In genomic region chr7:45122561-45123185, GRCm38 (mm10) we compare ENCODE assay signal across 8 mouse cellular contexts. TPM values are rescaled to one million over a fixed set of nuclear protein-coding genes. Genes with fewer than 3 reads are reported as not detected.
DNase-seq lines count a peak whose midpoint lies in the region; ATAC-seq and TF ChIP-seq lines count a peak whose summit lies in the region.

No protein-coding gene starts in this region.

- H3K79me2 ChIP-seq in macrophage (ENCODE audit: inconsistent target) = peaks cover 34% of the 10 kb centered on the region

- no peak overlapping the region for H3K27ac ChIP-seq in heart, embryonic 11.5 days (ENCODE audit: low read depth, low read length)
- H3K27ac ChIP-seq in ES-E14 (ENCODE audit: insufficient read depth, low read depth, low read length, poor library complexity, severe bottlenecking) (peak overlapping the region; percentile 6), macrophage (peak overlapping the region; percentile 95)
- H3K27ac ChIP-seq in heart, embryonic 16.5 days (ENCODE audit: low read length) = no peak overlapping the region; the same call in 1 of the 2 replicates

- H3K4me1 ChIP-seq in heart, embryonic 11.5 days (ENCODE audit: control insufficient read depth, insufficient read depth, low read length) = peaks cover 30% of the 10 kb centered on the region
- H3K4me1 ChIP-seq in ES-E14 (ENCODE audit: control insufficient read depth in 2 of 2, insufficient read depth in 2 of 2, low read length in 2 of 2, poor library complexity in 1 of 2) = peaks cover 0 to 17% of the 10 kb centered on the region in 2 experiments; a peak in 2 of 4 replicates
- H3K4me1 ChIP-seq in heart, embryonic 16.5 days (ENCODE audit: control insufficient read depth, insufficient read depth, low read length) = peaks cover 44% of the 10 kb centered on the region

- in situ Hi-C loops in ES-E14 (cut with MboI; ENCODE audit: low sequenced_read_pairs in 2 of 2, unreplicated experiment in 2 of 2) = no loop called here

- intact Hi-C loops in heart, postnatal 14 days (cut with DNase I) = loop anchor here (5.0 kb wide), 1 partner anchor 40 kb away; no protein-coding TSS in a partner anchor

- H3K9ac ChIP-seq in heart, embryonic 11.5 days (ENCODE audit: low read depth, low read length) = peak overlapping the region; percentile 85
- H3K9ac ChIP-seq in ES-E14 (ENCODE audit: insufficient read depth, low read depth, low read length, poor library complexity, severe bottlenecking) = peak overlapping the region; percentile 99
- H3K9ac ChIP-seq in heart, embryonic 16.5 days (ENCODE audit: low read length) = peak overlapping the region; percentile 98

- H3K4me3 ChIP-seq in heart, embryonic 11.5 days (ENCODE audit: low read depth, low read length) = peak overlapping the region; percentile 57
- H3K4me3 ChIP-seq in ES-E14 (ENCODE audit: insufficient read depth in 1 of 2, low read depth in 1 of 2, low read length in 2 of 2, poor library complexity in 1 of 2, severe bottlenecking in 1 of 2) (peak overlapping the region; percentile 93 to 98), macrophage (ENCODE audit: inconsistent target) (peak overlapping the region; percentile 99)
- H3K4me3 ChIP-seq in heart, embryonic 16.5 days (ENCODE audit: low read length) = peak overlapping the region; percentile 94

- H3K9me3 ChIP-seq in heart, embryonic 11.5 days (replicated peaks; ENCODE audit: control insufficient read depth, low read length) = no peaks in the 10 kb centered on the region
- H3K9me3 ChIP-seq in ES-E14 (ENCODE audit: control insufficient read depth, insufficient read depth, low read depth, low read length) = no peaks in the 10 kb centered on the region
- no peaks in the 10 kb centered on the region for H3K9me3 ChIP-seq in heart, embryonic 16.5 days (replicated peaks; ENCODE audit: control insufficient read depth, low read length)

- H3K27me3 ChIP-seq in heart, embryonic 11.5 days (ENCODE audit: control insufficient read depth, insufficient read depth, low read length) = no peaks in the 10 kb centered on the region
- no peaks in the 10 kb centered on the region for H3K27me3 ChIP-seq in heart, embryonic 16.5 days (ENCODE audit: control insufficient read depth, insufficient read depth, low read length)

- 81% methylated on average over 15 of the region's 15 CpGs for WGBS in heart, embryonic 11.5 days (ENCODE audit: insufficient replicate concordance)
- 76% methylated on average over 15 of the region's 15 CpGs for WGBS in heart, embryonic 16.5 days
- WGBS in macrophage (ENCODE audit: missing documents) = 67% methylated on average over 13 of the region's 15 CpGs

- no peak for DNase-seq in heart, postnatal 14 days
- DNase-seq in ES-E14 (ENCODE audit: low read depth, low spot score) = no peak
- no peak for DNase-seq in Muller cell, postnatal 12 days (ENCODE audit: inconsistent ontology term)
- DNase-seq in frontal cortex, adult 2 months (ENCODE audit: extremely low spot score in 1 of 2, low spot score in 1 of 2) = no peak
- DNase-seq in adrenal gland, postnatal 25 days = no peak

- H3K4me2 ChIP-seq in heart, embryonic 11.5 days = peak overlapping the region; percentile 87
- H3K4me2 ChIP-seq in heart, embryonic 16.5 days (ENCODE audit: low read depth, low read length) = peak overlapping the region; percentile 93

- H3K36me3 ChIP-seq in heart, embryonic 11.5 days (ENCODE audit: control insufficient read depth, insufficient read depth, low read length) = peaks cover 47% of the 10 kb centered on the region
- H3K36me3 ChIP-seq in ES-E14 (ENCODE audit: control insufficient read depth, insufficient read depth, low read length, poor library complexity, severe bottlenecking) = peaks cover 65% of the 10 kb centered on the region
- peaks cover 51% of the 10 kb centered on the region for H3K36me3 ChIP-seq in heart, embryonic 16.5 days (ENCODE audit: control insufficient read depth, insufficient read depth)
- peaks cover 53% of the 10 kb centered on the region for H3K36me3 ChIP-seq in macrophage (ENCODE audit: inconsistent target)

- no peak for ATAC-seq in heart, embryonic 11.5 days (replicated peaks; ENCODE audit: insufficient number of reproducible peaks, low FRiP score, low TSS enrichment)
- no peak for ATAC-seq in heart, embryonic 16.5 days (replicated peaks; ENCODE audit: extremely low read depth, insufficient read depth, low FRiP score)

TF ChIP-seq in ES-E14, 5 proteins besides CTCF, POLR2A, EP300 and RAD21:
- TF ChIP-seq CHD2 (IDR thresholded peaks at IDR 0.05; ENCODE audit: low read depth, low read length) = no peak
- no peak for TF ChIP-seq HCFC1 (IDR thresholded peaks at IDR 0.05; ENCODE audit: borderline replicate concordance, insufficient read depth, low read length)
- no peak for TF ChIP-seq MAFK (IDR thresholded peaks at IDR 0.05; ENCODE audit: insufficient read depth, low read depth, low read length)
- TF ChIP-seq ZNF384 (IDR thresholded peaks at IDR 0.05; ENCODE audit: low read depth, low read length) = no peak
- no peak for TF ChIP-seq ZC3H11A (IDR thresholded peaks at IDR 0.05; ENCODE audit: borderline replicate concordance, low read depth, low read length)

RNA-seq across cellular contexts. Expression of gene Rps11, which starts 1.6 kb away (rescaled TPM):
- polyA plus RNA-seq in heart, embryonic 11.5 days (2014; fragmentation: Nextera tagmentation; extraction: Ambion mirVana) = 1,168 and 1,305 TPM in 2 replicates
- 100 to 1,000 TPM; 582 to 636 TPM for total RNA-seq in heart, postnatal 14 days (2021)
- total RNA-seq in ES-E14 (2012; rRNA removed) = 1,746 and 1,854 TPM in 2 replicates
- polyA plus RNA-seq in heart, embryonic 16.5 days (2015; fragmentation: Nextera tagmentation; extraction: Ambion mirVana) = 809 and 812 TPM in 2 replicates
- 100 to 1,000 TPM in 1 of 26 experiments, 10 to 100 TPM in 25; 12.6 to 209 (median 27.9) TPM for total RNA-seq in macrophage (2018; cell fraction: chromatin; rRNA removed)
- total RNA-seq in macrophage (2018; cell fraction: cytosol; rRNA removed) = 1,000 to 10,000 TPM in 12 of 26 experiments, 100 to 1,000 TPM in 14; 469 to 1,924 (median 792) TPM
- 100 to 1,000 TPM in 14 of 26 experiments, 10 to 100 TPM in 12; 53.1 to 199 (median 101) TPM for total RNA-seq in macrophage (2018; cell fraction: nucleus; rRNA removed)
- polyA plus RNA-seq in macrophage (2018) = 1,184 to 1,556 TPM (median 1,388 TPM) in 3 replicates
- polyA plus RNA-seq in frontal cortex, adult 2 months (2012; rRNA removed) = 383 and 419 TPM in 2 replicates
- total RNA-seq in adrenal gland, postnatal 25 days (2021) = 1,211 and 1,259 TPM in 2 replicates

RNA-seq across cellular contexts. Expression of gene Rpl13a, which starts 5.9 kb away (rescaled TPM):
- polyA plus RNA-seq in heart, embryonic 11.5 days (2014; fragmentation: Nextera tagmentation; extraction: Ambion mirVana) = 981 and 1,056 TPM in 2 replicates
- total RNA-seq in heart, postnatal 14 days (2021) = 100 to 1,000 TPM; 573 to 686 TPM
- total RNA-seq in ES-E14 (2012; rRNA removed) = 3,971 and 5,136 TPM in 2 replicates
- 684 and 727 TPM in 2 replicates for polyA plus RNA-seq in heart, embryonic 16.5 days (2015; fragmentation: Nextera tagmentation; extraction: Ambion mirVana)
- total RNA-seq in macrophage (2018; cell fraction: chromatin; rRNA removed) = 100 to 1,000 TPM in 17 of 26 experiments, 10 to 100 TPM in 9; 38.7 to 450 (median 112) TPM
- total RNA-seq in macrophage (2018; cell fraction: cytosol; rRNA removed) = 1,000 to 10,000 TPM in 22 of 26 experiments, 100 to 1,000 TPM in 4; 829 to 2,559 (median 1,296) TPM
- 100 to 1,000 TPM; 139 to 424 (median 252) TPM for total RNA-seq in macrophage (2018; cell fraction: nucleus; rRNA removed)
- polyA plus RNA-seq in macrophage (2018) = 804 to 2,026 TPM (median 1,578 TPM) in 3 replicates
- 1,438 and 1,804 TPM in 2 replicates for polyA plus RNA-seq in frontal cortex, adult 2 months (2012; rRNA removed)
- total RNA-seq in adrenal gland, postnatal 25 days (2021) = 1,469 and 1,540 TPM in 2 replicates

RNA-seq across cellular contexts. Expression of gene Gm45713, which starts 13.4 kb away (rescaled TPM):
- polyA plus RNA-seq in heart, embryonic 11.5 days (2014; fragmentation: Nextera tagmentation; extraction: Ambion mirVana) = 0.21 TPM in 2 replicates
- total RNA-seq in heart, postnatal 14 days (2021) = under 1 TPM in 1 of 2 experiments, not detected in 1; 0.45 TPM
- total RNA-seq in ES-E14 (2012; rRNA removed) = 0.36 and 0.90 TPM in 2 replicates
- 0.34 TPM in 1 of 2 replicates, not detected in the other for polyA plus RNA-seq in heart, embryonic 16.5 days (2015; fragmentation: Nextera tagmentation; extraction: Ambion mirVana)
- not detected for total RNA-seq in macrophage (2018; cell fraction: chromatin; rRNA removed)
- under 1 TPM in 5 of 26 experiments, not detected in 21; 0.09 to 0.16 (median 0.12) TPM for total RNA-seq in macrophage (2018; cell fraction: cytosol; rRNA removed)
- 1 to 10 TPM in 1 of 26 experiments, not detected in 25; 2.2 TPM for total RNA-seq in macrophage (2018; cell fraction: nucleus; rRNA removed)
- polyA plus RNA-seq in macrophage (2018) = not detected in 3 replicates
- 0.06 and 0.12 TPM in 2 replicates for polyA plus RNA-seq in frontal cortex, adult 2 months (2012; rRNA removed)
- total RNA-seq in adrenal gland, postnatal 25 days (2021) = not detected in 2 replicates

RNA-seq across cellular contexts. Expression of gene Flt3l, which starts 13.6 kb away (rescaled TPM):
- polyA plus RNA-seq in heart, embryonic 11.5 days (2014; fragmentation: Nextera tagmentation; extraction: Ambion mirVana) = 1.6 and 2.5 TPM in 2 replicates
- total RNA-seq in heart, postnatal 14 days (2021) = 1 to 10 TPM; 4.3 to 5.8 TPM
- total RNA-seq in ES-E14 (2012; rRNA removed) = 1.8 and 1.9 TPM in 2 replicates
- polyA plus RNA-seq in heart, embryonic 16.5 days (2015; fragmentation: Nextera tagmentation; extraction: Ambion mirVana) = 2.3 and 2.8 TPM in 2 replicates
- total RNA-seq in macrophage (2018; cell fraction: chromatin; rRNA removed) = 10 to 100 TPM in 25 of 26 experiments, 1 to 10 TPM in 1; 5.1 to 67.4 (median 27.4) TPM
- total RNA-seq in macrophage (2018; cell fraction: cytosol; rRNA removed) = 10 to 100 TPM in 14 of 26 experiments, 1 to 10 TPM in 12; 4.7 to 15.9 (median 10.5) TPM
- 10 to 100 TPM in 22 of 26 experiments, 1 to 10 TPM in 4; 7.7 to 42.8 (median 25.9) TPM for total RNA-seq in macrophage (2018; cell fraction: nucleus; rRNA removed)
- polyA plus RNA-seq in macrophage (2018) = 4.4 to 9.9 TPM (median 8.0 TPM) in 3 replicates
- 25.2 and 29.6 TPM in 2 replicates for polyA plus RNA-seq in frontal cortex, adult 2 months (2012; rRNA removed)
- 29.1 and 32.1 TPM in 2 replicates for total RNA-seq in adrenal gland, postnatal 25 days (2021)

RNA-seq across cellular contexts. Expression of gene Fcgrt, which starts 19.0 kb away (rescaled TPM):
- polyA plus RNA-seq in heart, embryonic 11.5 days (2014; fragmentation: Nextera tagmentation; extraction: Ambion mirVana) = 15.1 and 20.5 TPM in 2 replicates
- total RNA-seq in heart, postnatal 14 days (2021) = 10 to 100 TPM; 72.0 to 76.7 TPM
- total RNA-seq in ES-E14 (2012; rRNA removed) = 10.6 and 15.1 TPM in 2 replicates
- 56.8 and 58.2 TPM in 2 replicates for polyA plus RNA-seq in heart, embryonic 16.5 days (2015; fragmentation: Nextera tagmentation; extraction: Ambion mirVana)
- total RNA-seq in macrophage (2018; cell fraction: chromatin; rRNA removed) = 10 to 100 TPM in 14 of 26 experiments, 1 to 10 TPM in 12; 2.2 to 66.1 (median 11.3) TPM
- total RNA-seq in macrophage (2018; cell fraction: cytosol; rRNA removed) = 100 to 1,000 TPM in 13 of 26 experiments, 10 to 100 TPM in 13; 37.8 to 269 (median 128) TPM
- total RNA-seq in macrophage (2018; cell fraction: nucleus; rRNA removed) = 100 to 1,000 TPM in 12 of 26 experiments, 10 to 100 TPM in 14; 41.4 to 267 (median 88.4) TPM
- polyA plus RNA-seq in macrophage (2018) = 84.4 to 284 TPM (median 160 TPM) in 3 replicates
- 34.0 and 34.2 TPM in 2 replicates for polyA plus RNA-seq in frontal cortex, adult 2 months (2012; rRNA removed)
- 88.4 and 96.1 TPM in 2 replicates for total RNA-seq in adrenal gland, postnatal 25 days (2021)

Comparison
In these comparisons a context has a peak if more than half of its experiments do, and no peak if none do; other contexts are left out.
1. H3K27ac ChIP-seq: peak in ES-E14 (single experiment) and macrophage (single experiment); none in heart, embryonic 11.5 days (single experiment) and heart, embryonic 16.5 days (single experiment).
2. Peak in every context shown above with its lines, with median percentiles within 50 percentile points of each other: H3K4me3 ChIP-seq and H3K9ac ChIP-seq.